Mouse (Mus musculus) heart, embryonic 16.5 days (tissue): ENCODE measurements at regions not wholly inside any gene's neighbourhood (a gene's known extent, or its start where the extent isn't known, plus 50 kb on each side); places are given as distances from the start of the nearest gene placed in this dataset.

Source experiments
- ATAC-seq: fragments of 200-750 bp; cut with Nextera tagmentation; replicated peaks from 2 replicates; pipeline ENCODE4 v1.8.0; 2017; ENCODE audit warnings: moderate number of reproducible peaks; ENCODE audit not compliant: insufficient read depth, low FRiP score; ENCODE audit errors: extremely low read depth
- H3K27ac ChIP-seq: fragments of 300-500 bp; sonication (generic); 2 replicates; pipeline ENCODE4 v1.5.1; 2014; ENCODE audit warnings: mild to moderate bottlenecking, low read length, control low read depth, moderate library complexity
- H3K27me3 ChIP-seq: fragments of 300-500 bp; sonication (generic); 2 replicates; pipeline ENCODE4 v1.6.1; 2014; ENCODE audit warnings: low read length, mixed read lengths; ENCODE audit not compliant: control insufficient read depth, insufficient read depth
- H3K36me3 ChIP-seq: fragments of 300-500 bp; sonication (generic); 2 replicates; pipeline ENCODE4 v1.6.1; 2014; ENCODE audit not compliant: control insufficient read depth, insufficient read depth
- H3K4me1 ChIP-seq: fragments of 300-500 bp; sonication (generic); 2 replicates; pipeline ENCODE4 v1.6.1; 2014; ENCODE audit warnings: low read length, mixed read lengths; ENCODE audit not compliant: control insufficient read depth, insufficient read depth
- H3K4me2 ChIP-seq: fragments of 300-500 bp; sonication (generic); 2 replicates; pipeline ENCODE4 v1.6.1; 2014; ENCODE audit warnings: low read depth, mild to moderate bottlenecking, control low read depth, low read length
- H3K4me3 ChIP-seq: fragments of 300-500 bp; sonication (generic); 2 replicates; pipeline ENCODE4 v1.5.1; 2014; ENCODE audit warnings: mild to moderate bottlenecking, control low read depth, low read length
- H3K9ac ChIP-seq: fragments of 300-500 bp; sonication (generic); 2 replicates; pipeline ENCODE4 v1.6.1; 2014; ENCODE audit warnings: low read length, control low read depth
- H3K9me3 ChIP-seq: fragments of 300-500 bp; sonication (generic); replicated peaks from 2 replicates; pipeline ENCODE4 v1.6.1; 2016; ENCODE audit warnings: low read length; ENCODE audit not compliant: control insufficient read depth
- WGBS: fragments of 180-500 bp; shearing (Covaris S2); extraction: QIAGEN DNeasy Blood & Tissue Kit; methylation state at CpG from one replicate; pipeline ENCODE4 v1.1.7; 2014; 5-methylcytosine and 5-hydroxymethylcytosine counted together

DNA sequence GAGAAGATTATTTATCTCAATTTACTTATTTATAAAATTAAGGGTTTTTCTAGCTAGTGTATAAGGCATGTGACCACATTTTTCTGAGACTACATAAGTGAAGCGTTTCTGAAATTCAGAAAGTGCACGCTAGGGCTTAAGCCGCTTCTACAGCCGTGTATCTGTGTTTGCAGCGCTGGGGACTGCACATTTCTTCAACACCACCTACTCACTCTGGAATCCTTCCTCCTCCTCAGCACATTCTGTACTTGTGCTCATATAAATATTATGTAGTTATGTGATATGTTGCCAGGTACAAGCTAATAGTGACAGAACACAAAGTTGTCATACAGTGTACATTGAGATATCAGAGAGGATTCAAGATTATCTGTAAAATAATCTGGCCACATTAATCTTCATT lies 251.0 kb upstream of the Slc30a5 start:
- no peak for ATAC-seq
- Histone ChIP-seq H3K4me2 (no peak overlapping the region), H3K9ac (no peak overlapping the region), H3K9me3 (no peaks in the 10 kb centered on the region), H3K27me3 (no peaks in the 10 kb centered on the region), H3K27ac (no peak overlapping the region), H3K4me3 (no peak overlapping the region), H3K36me3 (no peaks in the 10 kb centered on the region), H3K4me1 (no peaks in the 10 kb centered on the region)
- WGBS = 86% methylated on average over 5 of the region's 5 CpGs

DNA sequence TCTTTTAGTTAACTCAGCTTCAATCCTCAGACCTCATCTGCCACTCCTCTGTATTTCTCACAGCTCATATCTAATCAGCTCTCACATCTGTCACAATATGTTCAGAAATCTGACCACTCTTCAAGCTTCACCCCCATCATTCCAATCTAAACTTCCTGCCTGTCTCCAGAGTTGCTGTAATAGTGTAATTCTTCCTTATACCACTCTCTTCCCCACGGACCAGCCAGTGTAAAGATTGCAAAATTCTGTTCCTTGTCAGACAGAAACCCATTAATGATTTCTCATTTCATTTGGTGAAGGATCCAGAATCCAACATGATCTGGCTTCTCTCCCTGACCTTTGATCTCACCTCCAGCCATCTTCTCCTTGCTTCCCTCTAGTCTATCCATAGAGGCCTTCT lies 250.2 kb upstream of the Slc30a5 start:
- H3K27ac ChIP-seq = no peak overlapping the region
- H3K4me3 ChIP-seq = no peak overlapping the region
- H3K4me2 ChIP-seq = no peak overlapping the region
- no peaks in the 10 kb centered on the region for H3K4me1 ChIP-seq
- 65% methylated on average over 1 of the region's 1 CpGs for WGBS
- H3K27me3 ChIP-seq = no peaks in the 10 kb centered on the region
- H3K36me3 ChIP-seq = no peaks in the 10 kb centered on the region
- no peak for ATAC-seq
- H3K9me3 ChIP-seq = no peaks in the 10 kb centered on the region
- H3K9ac ChIP-seq = no peak overlapping the region

DNA sequence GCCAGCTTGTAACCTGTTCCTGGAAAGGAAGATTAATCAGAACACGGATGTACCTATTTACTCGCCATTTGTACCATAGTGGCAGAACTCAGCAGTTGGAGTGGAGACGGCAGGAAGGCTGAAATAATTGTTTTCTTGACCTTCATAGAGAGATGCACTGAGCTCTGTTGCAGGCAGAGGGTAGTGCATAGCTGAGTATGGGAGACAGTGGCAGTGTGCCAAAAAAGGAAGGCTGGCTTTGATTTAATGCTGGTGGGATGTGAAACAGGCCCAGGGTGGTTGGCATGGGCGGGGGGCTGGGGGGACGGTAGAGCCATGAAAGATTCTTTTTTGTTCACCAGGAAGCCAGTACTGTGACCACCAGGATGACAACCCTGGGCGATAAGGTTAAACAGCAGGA lies 235.3 kb upstream of the Slc30a5 start:
- no peak for ATAC-seq
- WGBS = 63% methylated on average over 6 of the region's 6 CpGs
- Histone ChIP-seq H3K27me3 (no peaks in the 10 kb centered on the region), H3K4me2 (no peak overlapping the region), H3K4me1 (no peaks in the 10 kb centered on the region), H3K9me3 (no peaks in the 10 kb centered on the region), H3K36me3 (no peaks in the 10 kb centered on the region), H3K4me3 (no peak overlapping the region), H3K27ac (no peak overlapping the region), H3K9ac (no peak overlapping the region)

DNA sequence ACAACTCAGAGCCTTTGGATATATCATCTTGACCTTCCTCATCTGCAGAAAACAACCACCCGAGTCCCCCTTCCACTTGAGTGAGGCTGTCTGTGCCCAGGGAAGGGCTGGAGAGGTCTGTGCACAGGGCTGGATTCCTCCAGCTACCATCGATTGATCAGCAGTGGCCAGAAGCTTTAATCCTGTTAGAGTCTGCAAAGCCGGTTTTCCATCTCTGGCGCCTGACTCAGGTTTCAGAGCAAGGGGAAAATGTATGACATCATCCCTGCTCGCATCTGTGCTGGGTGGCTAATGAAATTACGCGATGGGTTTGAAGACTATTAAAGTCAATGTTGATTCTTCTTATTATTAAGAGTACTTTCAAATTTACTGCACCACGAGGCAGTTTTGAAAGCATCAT lies 229.4 kb upstream of the Slc30a5 start:
- no peak overlapping the region for H3K27ac ChIP-seq
- no peaks in the 10 kb centered on the region for H3K36me3 ChIP-seq
- H3K4me3 ChIP-seq = no peak overlapping the region
- H3K9ac ChIP-seq = no peak overlapping the region
- no peaks in the 10 kb centered on the region for H3K27me3 ChIP-seq
- no peaks in the 10 kb centered on the region for H3K4me1 ChIP-seq
- no peaks in the 10 kb centered on the region for H3K9me3 ChIP-seq
- 54% methylated on average over 8 of the region's 8 CpGs for WGBS
- ATAC-seq = no peak
- no peak overlapping the region for H3K4me2 ChIP-seq

DNA sequence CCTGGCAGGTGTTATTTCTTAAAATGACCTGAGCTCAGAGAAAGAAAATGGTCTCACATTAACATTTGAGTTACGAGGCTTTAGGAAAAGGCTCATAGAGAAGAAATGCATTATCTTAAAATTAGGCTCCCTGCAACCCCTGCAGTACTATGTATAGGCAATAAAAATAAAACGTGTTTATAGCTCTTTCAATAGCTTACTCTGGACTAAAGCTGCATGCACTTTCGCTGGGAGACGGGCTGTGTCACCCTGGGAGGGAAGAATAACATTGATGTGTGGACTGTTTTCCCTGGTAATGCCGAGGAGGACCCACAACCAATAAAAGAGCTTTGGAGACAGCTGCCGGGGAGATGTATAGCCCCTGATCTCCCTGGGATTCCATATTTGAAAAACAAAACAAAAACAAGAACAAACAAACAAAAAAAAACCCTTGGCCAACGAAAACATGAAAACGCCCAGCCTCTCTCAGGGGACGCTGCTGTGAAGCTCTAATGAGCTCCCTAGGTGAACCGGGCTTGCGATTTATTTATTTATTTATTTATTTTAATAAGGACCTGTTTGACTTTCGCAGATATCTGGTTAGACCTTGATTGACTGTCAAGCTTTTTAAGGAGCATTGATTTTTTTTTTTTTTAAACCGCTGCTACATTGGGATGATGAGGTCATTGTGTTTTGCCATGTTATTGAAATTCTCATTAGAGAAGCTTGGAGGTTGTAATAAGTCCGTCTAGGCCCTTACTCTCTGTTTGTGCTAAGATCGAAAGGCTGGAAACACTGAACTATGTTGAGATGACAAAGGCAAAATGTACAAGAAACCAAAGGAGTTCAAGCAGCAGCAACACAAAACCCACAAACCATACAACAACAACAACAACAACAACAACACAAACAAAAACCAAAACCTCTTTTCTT lies 228.3 kb upstream of the Slc30a5 start:
- no peak for ATAC-seq
- H3K27me3 ChIP-seq = no peaks in the 10 kb centered on the region
- WGBS = 76% methylated on average over 15 of the region's 15 CpGs
- H3K4me3 ChIP-seq = no peak overlapping the region
- H3K27ac ChIP-seq = no peak overlapping the region
- no peak overlapping the region for H3K4me2 ChIP-seq
- H3K4me1 ChIP-seq = no peaks in the 10 kb centered on the region
- no peaks in the 10 kb centered on the region for H3K9me3 ChIP-seq
- H3K36me3 ChIP-seq = no peaks in the 10 kb centered on the region
- no peak overlapping the region for H3K9ac ChIP-seq

DNA sequence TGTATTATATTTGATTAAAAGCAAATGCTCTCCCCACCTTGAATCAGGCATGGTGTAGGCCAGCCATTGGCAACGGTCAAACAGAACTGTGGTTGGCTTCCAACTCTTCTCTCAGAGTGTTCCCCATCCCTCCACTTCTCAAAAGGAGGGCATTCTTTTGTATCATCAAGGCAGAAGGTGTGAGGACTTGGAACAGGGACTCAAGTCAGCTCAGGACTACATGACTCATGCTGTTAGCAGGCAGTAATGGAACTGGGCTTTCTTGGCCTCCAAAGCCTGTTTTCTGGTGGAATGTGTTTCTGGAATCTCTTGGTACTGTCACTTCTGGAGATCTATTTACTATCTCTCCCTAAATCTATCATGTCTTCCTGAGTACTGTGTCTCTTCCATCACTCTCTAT lies 216.3 kb upstream of the Slc30a5 start:
- Histone ChIP-seq H3K4me1 (no peaks in the 10 kb centered on the region), H3K27ac (no peak overlapping the region), H3K9ac (no peak overlapping the region), H3K27me3 (no peaks in the 10 kb centered on the region), H3K9me3 (no peaks in the 10 kb centered on the region), H3K4me2 (no peak overlapping the region), H3K36me3 (no peaks in the 10 kb centered on the region), H3K4me3 (no peak overlapping the region)
- 81% methylated on average over 1 of the region's 1 CpGs for WGBS
- no peak for ATAC-seq

DNA sequence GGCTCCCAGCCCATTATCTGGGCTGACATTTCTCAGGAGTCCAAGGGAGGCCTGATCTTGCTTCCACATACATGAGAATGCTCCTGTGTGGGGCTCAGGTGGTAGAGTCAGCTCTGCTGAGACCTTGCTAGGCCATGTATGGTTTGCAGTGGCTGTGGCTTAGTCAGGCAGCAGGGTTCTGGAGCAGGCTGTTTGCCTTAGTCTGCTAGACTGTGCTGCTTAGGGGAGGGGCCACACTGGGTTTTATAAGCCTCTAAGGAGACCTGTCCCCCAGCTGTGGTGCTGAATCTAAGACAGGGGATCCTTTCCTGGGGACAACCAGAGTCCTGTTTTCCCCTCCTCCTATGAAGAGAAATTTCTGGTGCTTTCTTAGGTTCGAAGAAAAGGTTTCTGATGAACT lies 199.4 kb upstream of the Slc30a5 start:
- H3K4me2 ChIP-seq = no peak overlapping the region
- no peak overlapping the region for H3K9ac ChIP-seq
- no peak; the same call in 1 of the 2 replicates for ATAC-seq
- no peak overlapping the region for H3K27ac ChIP-seq
- no peak overlapping the region for H3K4me3 ChIP-seq
- 48% methylated on average over 1 of the region's 1 CpGs for WGBS
- H3K9me3 ChIP-seq = no peaks in the 10 kb centered on the region
- no peaks in the 10 kb centered on the region for H3K4me1 ChIP-seq
- H3K36me3 ChIP-seq = no peaks in the 10 kb centered on the region
- H3K27me3 ChIP-seq = no peaks in the 10 kb centered on the region

DNA sequence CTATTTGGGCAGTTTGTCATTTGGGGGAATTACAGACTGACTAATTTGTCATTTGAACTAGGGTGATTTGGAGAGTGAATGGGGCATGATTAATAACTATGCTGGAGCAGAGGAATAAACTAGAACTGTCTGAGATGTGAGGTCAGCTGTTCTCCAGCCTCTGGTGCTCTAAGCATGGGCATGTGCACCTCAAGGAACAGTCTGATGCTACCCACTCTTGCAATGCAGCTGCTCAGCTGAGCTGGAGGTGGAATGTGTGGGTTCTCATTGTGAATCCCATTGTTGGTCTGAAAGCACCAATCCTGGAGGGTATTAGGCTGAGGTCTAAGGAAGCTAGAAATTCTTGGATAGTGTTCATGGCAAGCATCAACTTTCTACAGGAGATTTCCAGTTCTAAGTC lies 192.8 kb upstream of the Slc30a5 start:
- Histone ChIP-seq H3K36me3 (no peaks in the 10 kb centered on the region), H3K4me2 (no peak overlapping the region), H3K27me3 (no peaks in the 10 kb centered on the region), H3K4me1 (no peaks in the 10 kb centered on the region), H3K9ac (no peak overlapping the region), H3K27ac (no peak overlapping the region), H3K9me3 (no peaks in the 10 kb centered on the region), H3K4me3 (no peak overlapping the region)
- ATAC-seq = no peak

DNA sequence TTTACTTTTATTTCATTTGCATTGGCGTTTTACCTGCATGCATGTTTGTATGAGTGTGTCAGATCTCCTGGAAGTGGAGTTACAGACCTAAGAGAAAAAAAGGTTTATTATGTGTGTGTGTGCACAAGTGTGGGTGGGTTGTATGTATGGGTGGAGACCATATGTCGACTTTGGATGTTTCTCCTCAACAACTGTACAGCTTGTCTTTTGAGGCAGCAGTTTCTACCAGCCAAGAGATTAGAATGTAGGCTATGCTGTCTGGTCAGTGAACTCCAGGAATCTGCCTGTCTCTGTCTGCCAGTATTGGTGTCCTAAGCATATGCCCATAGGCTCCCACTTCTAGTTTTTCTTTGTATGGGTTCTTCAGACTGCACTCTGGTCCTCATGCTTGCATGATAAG lies 192.3 kb upstream of the Slc30a5 start:
- H3K9me3 ChIP-seq = no peaks in the 10 kb centered on the region
- no peak overlapping the region for H3K4me3 ChIP-seq
- ATAC-seq = no peak
- no peaks in the 10 kb centered on the region for H3K36me3 ChIP-seq
- WGBS = 71% methylated on average over 2 of the region's 2 CpGs
- H3K27me3 ChIP-seq = no peaks in the 10 kb centered on the region
- no peak overlapping the region for H3K4me2 ChIP-seq
- H3K27ac ChIP-seq = no peak overlapping the region
- no peaks in the 10 kb centered on the region for H3K4me1 ChIP-seq
- H3K9ac ChIP-seq = no peak overlapping the region
